Mouse (Mus musculus) stomach, postnatal 0 days (tissue): ENCODE data around the gene Fezf1.

Experiments used
- CTCF ChIP-seq: IDR thresholded peaks from 2 replicates; pipeline ENCODE4 v1.5.1; 2016; ENCODE audit warnings: antibody characterized with exemption, low read depth, mild to moderate bottlenecking, moderate library complexity
- EP300 ChIP-seq: optimal IDR thresholded peaks from 2 replicates; pipeline ENCODE3; 2016; ENCODE audit warnings: antibody characterized with exemption

DNA sequence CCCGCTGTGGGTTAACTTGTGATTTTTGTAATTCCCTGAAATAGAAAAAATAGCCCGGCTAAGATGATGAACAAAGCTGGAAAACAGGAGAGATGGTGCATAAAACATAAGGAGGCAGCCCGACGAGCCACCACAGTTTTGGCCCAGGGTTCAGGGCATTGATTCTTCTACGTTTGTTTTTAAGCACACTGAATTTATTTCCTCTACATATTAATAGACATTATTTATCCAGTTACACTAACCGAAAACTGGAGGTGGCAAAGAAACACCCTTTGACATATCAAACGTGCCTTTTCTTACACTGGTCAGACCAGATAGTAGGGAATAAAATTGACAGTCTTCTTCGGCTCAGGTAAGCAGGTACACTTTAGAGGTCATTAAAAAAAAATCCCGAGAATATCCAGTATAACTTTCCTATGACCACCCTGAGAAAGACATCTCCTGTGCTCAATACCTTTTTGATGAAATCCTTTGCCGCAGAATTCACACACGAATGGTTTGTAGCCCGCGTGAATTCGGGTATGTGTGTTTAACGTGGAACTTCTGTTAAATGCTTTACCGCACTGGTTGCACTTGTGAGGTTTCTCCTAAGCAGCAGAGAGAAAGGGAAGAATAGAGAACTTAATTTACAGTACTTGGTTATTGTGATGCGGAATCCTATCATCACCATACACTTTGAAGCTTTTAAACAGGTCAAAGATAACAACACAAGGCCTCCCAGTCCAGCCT lies 1.9 kb downstream of the Fezf1 start:
- TF ChIP-seq CTCF: no peak
- TF ChIP-seq EP300: no peak
